Mouse (Mus musculus): ENCODE data around the gene Sox5. TPM values are rescaled to one million over a fixed set of nuclear protein-coding genes. Genes with fewer than 3 reads are reported as not detected.

Sox5 gene
- total and polyA plus RNA-seq, 3 experiments, result 0.08 to 0.47 (median 0.46) TPM

DNA sequence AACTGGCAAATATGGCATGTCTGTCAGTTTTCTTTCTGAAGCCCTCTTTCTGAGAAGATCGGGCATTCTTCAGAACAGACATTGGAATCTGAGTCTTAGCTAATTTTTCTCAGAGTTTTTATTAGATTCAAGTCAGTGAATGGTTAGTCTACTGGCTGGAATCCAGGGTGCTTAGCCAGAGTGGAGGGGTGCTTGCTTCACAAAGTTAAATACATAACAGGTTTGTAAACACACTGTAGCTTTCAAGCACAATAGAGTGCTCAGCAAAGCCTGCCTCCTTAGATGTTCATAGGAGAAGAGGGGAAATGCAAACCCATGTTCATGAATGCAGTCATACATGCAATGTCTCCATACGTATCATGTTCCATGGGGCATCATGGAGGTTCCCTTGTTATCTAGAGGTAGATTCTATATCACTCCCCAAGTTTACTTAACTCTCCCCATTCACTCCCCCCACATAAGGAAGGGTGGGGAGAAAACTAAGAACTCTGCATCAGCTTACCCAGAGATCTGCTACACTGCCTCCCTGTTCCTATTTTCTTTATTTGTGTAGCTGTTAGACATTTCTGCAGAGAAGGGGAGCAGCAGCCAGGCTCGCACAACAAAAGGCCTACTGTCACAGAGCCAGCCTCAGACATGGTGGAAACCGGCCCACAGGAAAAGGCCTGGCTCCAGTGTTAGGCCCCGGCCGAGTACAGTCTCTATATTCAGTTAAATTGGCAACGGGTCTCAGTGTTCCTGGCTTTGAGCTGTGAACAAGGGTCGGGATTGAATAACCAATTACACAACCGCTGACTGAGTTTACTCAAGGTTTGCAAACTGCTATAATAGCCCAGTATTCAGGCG lies 725.3 kb downstream of the Sox5 start:
- H3K27ac ChIP-seq (ENCODE audit: insufficient read depth, low read depth), result no peak overlapping the region
- no peaks in the 10 kb centered on the region for H3K9me3 ChIP-seq (replicated peaks; ENCODE audit: low read length)
- H3K4me1 ChIP-seq (ENCODE audit: control insufficient read depth in 1 of 2, insufficient read depth in 2 of 2), result no peaks in the 10 kb centered on the region
- H3K27me3 ChIP-seq (replicated peaks), result no peaks in the 10 kb centered on the region
- H3K9ac ChIP-seq (ENCODE audit: insufficient read depth, low read depth), result no peak overlapping the region
- in situ Hi-C loops (cut with MboI; ENCODE audit: low pct_ligation_motif_present, low pct_unique_long_range_greater_than_20kb, low sequenced_read_pairs) (no loop called here), dilution Hi-C loops (cut with MboI; ENCODE audit: extremely low pct_ligation_motif_present, extremely low pct_unique_long_range_greater_than_20kb, low sequenced_read_pairs) (no loop called here)
- no peak overlapping the region for H3K4me2 ChIP-seq (ENCODE audit: insufficient read depth, low read depth, poor library complexity, severe bottlenecking)
- TF ChIP-seq PAX5 (IDR thresholded peaks at IDR 0.05; ENCODE audit: low read length) (no peak), JUN (IDR thresholded peaks at IDR 0.05; ENCODE audit: insufficient read depth, low read depth, low read length) (no peak), GABPA (IDR thresholded peaks at IDR 0.05; ENCODE audit: insufficient replicate concordance, low read depth, low read length) (no peak), ZNF384 (IDR thresholded peaks at IDR 0.05; ENCODE audit: low read depth, low read length) (no peak), HCFC1 (IDR thresholded peaks at IDR 0.05; ENCODE audit: low read depth, low read length) (no peak), NRF1 (IDR thresholded peaks at IDR 0.05; ENCODE audit: low read depth, low read length) (no peak), MAX (IDR thresholded peaks at IDR 0.05; ENCODE audit: low read length) (no peak), USF2 (conservative IDR thresholded peaks at IDR 0.05; ENCODE audit: low read depth, low read length) (no peak), KAT2A (IDR thresholded peaks at IDR 0.05; ENCODE audit: insufficient replicate concordance, low read length) (no peak), TCF12 (IDR thresholded peaks at IDR 0.05; ENCODE audit: low read depth, low read length) (no peak), ZMIZ1 (IDR thresholded peaks at IDR 0.05; ENCODE audit: low read depth, low read length) (no peak), MAZ (IDR thresholded peaks at IDR 0.05; ENCODE audit: low read depth, low read length) (no peak), NELFE (IDR thresholded peaks at IDR 0.05; ENCODE audit: low read depth, low read length) (no peak), TBP (conservative IDR thresholded peaks at IDR 0.05; ENCODE audit: low read depth, low read length) (no peak), RCOR1 (conservative IDR thresholded peaks at IDR 0.05; ENCODE audit: low read depth, low read length) (no peak), CHD2 (IDR thresholded peaks at IDR 0.05; ENCODE audit: low read length) (no peak), UBTF (IDR thresholded peaks at IDR 0.05; ENCODE audit: low read depth, low read length) (no peak), MXI1 (IDR thresholded peaks at IDR 0.05; ENCODE audit: low read depth, low read length) (no peak), ETS1 (conservative IDR thresholded peaks at IDR 0.05; ENCODE audit: low read depth, low read length) (no peak)
- H3K4me3 ChIP-seq (replicated peaks in 1 of 3; ENCODE audit: low read depth in 2 of 3, low read length in 2 of 3, poor library complexity in 1 of 3), result no peak overlapping the region
- DNase-seq (ENCODE audit: extremely low read depth), result no peak
- H3K36me3 ChIP-seq (replicated peaks in 1 of 2; ENCODE audit: control insufficient read depth in 1 of 2, insufficient read depth in 1 of 2, low read length in 1 of 2), result no peaks in the 10 kb centered on the region
- no peaks in the 10 kb centered on the region for H3K79me2 ChIP-seq (replicated peaks; ENCODE audit: control insufficient read depth, extremely low read depth, insufficient read depth, poor library complexity, severe bottlenecking)

GRCm38 (mm10) chr6:144052487-144052886 lies 729.3 kb downstream of the Sox5 start:
- no peaks in the 10 kb centered on the region for H3K9me3 ChIP-seq (replicated peaks; ENCODE audit: low read length)
- H3K9ac ChIP-seq (ENCODE audit: insufficient read depth, low read depth), result no peak overlapping the region
- H3K36me3 ChIP-seq (replicated peaks in 1 of 2; ENCODE audit: control insufficient read depth in 1 of 2, insufficient read depth in 1 of 2, low read length in 1 of 2), result no peaks in the 10 kb centered on the region
- TF ChIP-seq MEF2A (IDR thresholded peaks at IDR 0.05; ENCODE audit: borderline replicate concordance, low read depth, low read length), result no peak
- TF ChIP-seq BHLHE40 (IDR thresholded peaks at IDR 0.05; ENCODE audit: low read depth, low read length), result no peak
- TF ChIP-seq CTCF (conservative IDR thresholded peaks at IDR 0.05 in 1 of 2, IDR thresholded peaks at IDR 0.05 in 1 of 2; ENCODE audit: low read depth in 2 of 2, low read length in 2 of 2), result no peak
- TF ChIP-seq CHD2 (IDR thresholded peaks at IDR 0.05; ENCODE audit: low read length), result no peak
- TF ChIP-seq ZC3H11A (IDR thresholded peaks at IDR 0.05; ENCODE audit: low read depth, low read length), result no peak
- no peak for TF ChIP-seq KAT2A (IDR thresholded peaks at IDR 0.05; ENCODE audit: insufficient replicate concordance, low read length)
- no peak for TF ChIP-seq ZNF384 (IDR thresholded peaks at IDR 0.05; ENCODE audit: low read depth, low read length)
- no peak for TF ChIP-seq ZMIZ1 (IDR thresholded peaks at IDR 0.05; ENCODE audit: low read depth, low read length)
- TF ChIP-seq GABPA (IDR thresholded peaks at IDR 0.05; ENCODE audit: insufficient replicate concordance, low read depth, low read length), result no peak
- TF ChIP-seq MAFK (IDR thresholded peaks at IDR 0.05; ENCODE audit: insufficient replicate concordance, low read length), result no peak
- TF ChIP-seq JUND (conservative IDR thresholded peaks at IDR 0.05; ENCODE audit: low read depth, low read length), result no peak
- TF ChIP-seq UBTF (IDR thresholded peaks at IDR 0.05; ENCODE audit: low read depth, low read length), result no peak
- DNase-seq (ENCODE audit: extremely low read depth), result no peak
- dilution Hi-C loops (cut with MboI; ENCODE audit: extremely low pct_ligation_motif_present, extremely low pct_unique_long_range_greater_than_20kb, low sequenced_read_pairs), result no loop called here
- no peak overlapping the region for H3K4me3 ChIP-seq (replicated peaks in 1 of 3; ENCODE audit: low read depth in 2 of 3, low read length in 2 of 3, poor library complexity in 1 of 3)
- no peak overlapping the region for H3K27ac ChIP-seq (ENCODE audit: insufficient read depth, low read depth)
- no peak overlapping the region for H3K4me2 ChIP-seq (ENCODE audit: insufficient read depth, low read depth, poor library complexity, severe bottlenecking)
- no peaks in the 10 kb centered on the region for H3K27me3 ChIP-seq (replicated peaks)
- no peaks in the 10 kb centered on the region for H3K79me2 ChIP-seq (replicated peaks; ENCODE audit: control insufficient read depth, extremely low read depth, insufficient read depth, poor library complexity, severe bottlenecking)
- in situ Hi-C loops (cut with MboI; ENCODE audit: low pct_ligation_motif_present, low pct_unique_long_range_greater_than_20kb, low sequenced_read_pairs), result no loop called here
- no peaks in the 10 kb centered on the region for H3K4me1 ChIP-seq (ENCODE audit: control insufficient read depth in 1 of 2, insufficient read depth in 2 of 2)

Measured in CH12.LX (cell line).